Mouse (Mus musculus) E14TG2a.4 (cell line): ENCODE results near the gene Grm4.

Source experiments
- CTCF ChIP-seq: conservative IDR thresholded peaks from 2 replicates; pipeline ENCODE4 v1.5.1; 2014; ENCODE audit warnings: low read length
- POU5F1 ChIP-seq: IDR thresholded peaks from 2 replicates; pipeline ENCODE4 v1.6.1; 2014; ENCODE audit warnings: low read length, borderline replicate concordance

DNA sequence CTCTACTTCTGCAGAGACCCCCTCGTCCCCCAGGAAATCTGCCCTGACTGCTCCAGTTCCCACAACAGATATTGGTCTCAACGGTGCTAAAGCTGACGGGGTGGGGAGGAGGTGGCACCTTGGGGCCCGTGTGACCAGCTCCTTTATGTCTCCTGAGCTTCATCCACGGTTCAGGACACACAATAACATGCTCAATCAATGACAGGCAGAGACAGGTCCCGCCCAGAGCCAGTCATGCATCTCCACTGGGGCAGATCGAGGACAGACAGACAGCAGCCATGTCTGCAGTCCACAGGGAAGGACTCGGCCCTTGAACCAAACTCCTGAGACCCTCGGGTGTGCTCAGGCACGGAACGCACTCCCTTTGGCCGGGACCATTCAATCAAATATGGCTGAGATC, 13.2 kb downstream of the Grm4 start:
- TF ChIP-seq CTCF (no peak), POU5F1 (no peak)
